Mouse (Mus musculus) heart, embryonic 14.5 days (tissue): ENCODE measurements around the gene Alox5ap. TPM values are rescaled to one million over a fixed set of nuclear protein-coding genes. Genes with fewer than 3 reads are reported as not detected.

Experiments used
- ATAC-seq: fragments of 200-750 bp; cut with Nextera tagmentation; 2 replicates; pipeline ENCODE4 v1.8.0; 2017; ENCODE audit warnings: low read depth, moderate TSS enrichment; ENCODE audit not compliant: insufficient number of reproducible peaks, insufficient read depth, low FRiP score
- H3K27ac ChIP-seq, 2 experiments: fragments of 200-500 bp in 1 of 2; fragments of 300-500 bp in 1 of 2; sonication (generic) in 1 of 2; replicated peaks in 1 of 2; 2 replicates each; pipeline ENCODE4 v1.5.1; 2012 to 2014; ENCODE audit warnings: low read depth in 2 of 2, low read length in 2 of 2, control low read depth in 1 of 2, mild to moderate bottlenecking in 1 of 2, mixed read lengths in 1 of 2; ENCODE audit not compliant: control insufficient read depth in 1 of 2, insufficient read depth in 1 of 2
- H3K27me3 ChIP-seq: fragments of 300-500 bp; sonication (generic); 2 replicates; pipeline ENCODE4 v1.6.1; 2014; ENCODE audit warnings: mild to moderate bottlenecking, low read length, control low read depth; ENCODE audit not compliant: control insufficient read depth, insufficient read depth
- H3K36me3 ChIP-seq: fragments of 300-500 bp; sonication (generic); 2 replicates; pipeline ENCODE4 v1.6.1; 2014; ENCODE audit warnings: mild to moderate bottlenecking, control low read depth, low read length, mixed read lengths; ENCODE audit not compliant: control insufficient read depth, insufficient read depth
- H3K4me1 ChIP-seq, 2 experiments: fragments of 200-500 bp in 1 of 2; fragments of 300-500 bp in 1 of 2; sonication (generic) in 1 of 2; 2 replicates each; pipeline ENCODE4 v1.6.1; 2012 to 2014; ENCODE audit warnings: low read length in 2 of 2, control low read depth in 1 of 2, mixed read lengths in 1 of 2; ENCODE audit not compliant: control insufficient read depth in 2 of 2, insufficient read depth in 2 of 2
- H3K4me2 ChIP-seq: fragments of 300-500 bp; sonication (generic); 2 replicates; pipeline ENCODE4 v1.6.1; 2014; ENCODE audit warnings: mild to moderate bottlenecking, low read length
- H3K4me3 ChIP-seq, 2 experiments: fragments of 200-500 bp in 1 of 2; fragments of 300-500 bp in 1 of 2; sonication (generic) in 1 of 2; 2 replicates each; pipeline ENCODE4 v1.5.1; 2012 to 2014; ENCODE audit warnings: low read length in 2 of 2, mild to moderate bottlenecking in 2 of 2, control low read depth in 1 of 2, low read depth in 1 of 2, moderate library complexity in 1 of 2; ENCODE audit not compliant: control insufficient read depth in 1 of 2, insufficient read depth in 1 of 2
- H3K9ac ChIP-seq: fragments of 300-500 bp; sonication (generic); 2 replicates; pipeline ENCODE4 v1.6.1; 2014; ENCODE audit warnings: mild to moderate bottlenecking, low read length
- H3K9me3 ChIP-seq: fragments of 300-500 bp; sonication (generic); 2 replicates; pipeline ENCODE4 v1.6.1; 2016; ENCODE audit warnings: low read length, control low read depth; ENCODE audit not compliant: control insufficient read depth
- WGBS: fragments of 180-500 bp; shearing (Covaris S2); extraction: QIAGEN DNeasy Blood & Tissue Kit; methylation state at CpG from one replicate; pipeline ENCODE4 v1.1.7; 2014; 5-methylcytosine and 5-hydroxymethylcytosine counted together
- microRNA-seq: library from miRNA; unstranded; fragments of <30 nt; microRNA quantifications from one replicate; pipeline ENCODE4, GENCODE M21; 2016
- polyA plus RNA-seq: library from polyadenylated mRNA; unstranded; fragments of >200 nt; fragmentation: Nextera tagmentation; extraction: Ambion mirVana; gene quantifications from 2 replicates; pipeline ENCODE4 v1.2.1, GENCODE M21; 2014

Gene Alox5ap
- polyA plus RNA-seq, 1 experiment from 2014 or later: 7.2 TPM

- Histone ChIP-seq H3K9ac (no peak overlapping the region), H3K4me2 (no peak overlapping the region), H3K4me3 (no peak overlapping the region), H3K36me3 (no peaks in the 10 kb centered on the region), H3K27ac (no peak overlapping the region), H3K9me3 (no peaks in the 10 kb centered on the region), H3K4me1 (peaks cover 12% of the 10 kb centered on the region in 2 experiments), H3K27me3 (no peaks in the 10 kb centered on the region)
- no peak for ATAC-seq
- WGBS: 84% methylated on average over 10 of the region's 10 CpGs
Observed at GRCm38 (mm10) chr5:149337148-149337547, 72.6 kb downstream of the Alox5ap start.

Small RNAs within 50 kb of the gene (microRNA-seq; reads per million reads assigned to microRNA genes)
- gene Gm24105: not detected

Other genes with a start within 250 kb of the Alox5ap start
- 30.9 and 35.2 TPM in 2 replicates for gene Uspl1, start 80.4 kb upstream of the Alox5ap start, polyA plus RNA-seq
- 751 and 792 TPM in 2 replicates for gene Hmgb1, start 80.3 kb upstream of the Alox5ap start, polyA plus RNA-seq
- 2.2 TPM in 2 replicates for gene Medag, start 147.0 kb downstream of the Alox5ap start, polyA plus RNA-seq
- gene Tex26, start 174.9 kb downstream of the Alox5ap start, polyA plus RNA-seq: 0.46 and 0.71 TPM in 2 replicates